Mouse (Mus musculus) skeletal muscle tissue, adult 2 months (tissue): Measurements from ENCODE around the gene Gm43191.
"Not testable (repeated sequence)": the region's sequence is repeated elsewhere in the genome, so short reads cannot be mapped to it uniquely, and the experiment has no call there.

ENCODE experiments used
- DNase-seq: peaks from one replicate; pipeline ENCODE4 v3.0.0-alpha.2; 2012; ENCODE audit warnings: low read depth, low spot score

The Gm43191 gene

GRCm38 (mm10) chr3:116681160-116681559 lies at the start of gene Gm43191:
Gene Gm43191 (minus strand): TSS chr3:116681260.
- no peak for DNase-seq

- no peak for DNase-seq
These were observed 48.6 kb upstream of the Gm43191 start for GRCm38 (mm10) chr3:116729483-116730174.

GRCm38 (mm10) chr3:116726807-116727206 lies 45.7 kb upstream of the Gm43191 start:
- DNase-seq: no peak

- DNase-seq: no peak
These were observed 42.7 kb upstream of the Gm43191 start for GRCm38 (mm10) chr3:116723496-116724481.

- no peak for DNase-seq
These were observed 41.9 kb upstream of the Gm43191 start for GRCm38 (mm10) chr3:116722980-116723379.

GRCm38 (mm10) chr3:116718951-116719350 lies 37.9 kb upstream of the Gm43191 start:
- no peak for DNase-seq

GRCm38 (mm10) chr3:116713031-116713430 lies 32.0 kb upstream of the Gm43191 start:
- DNase-seq: no peak

- DNase-seq: no peak
These were observed 31.4 kb upstream of the Gm43191 start, which contains the start of gene Slc35a3 for GRCm38 (mm10) chr3:116712436-116712881. Gene Slc35a3 (minus strand): TSS chr3:116712831.

GRCm38 (mm10) chr3:116711624-116712435 lies 30.8 kb upstream of the Gm43191 start:
- DNase-seq: peak; percentile 36

- no peak for DNase-seq
These were observed 29.9 kb upstream of the Gm43191 start for GRCm38 (mm10) chr3:116710941-116711340.

- no peak for DNase-seq
These were observed 24.7 kb upstream of the Gm43191 start for GRCm38 (mm10) chr3:116705637-116706204.

GRCm38 (mm10) chr3:116703835-116704234 lies 22.8 kb upstream of the Gm43191 start:
- DNase-seq: no peak

- DNase-seq: no peak
These were observed 21.7 kb upstream of the Gm43191 start for GRCm38 (mm10) chr3:116702647-116703272.

GRCm38 (mm10) chr3:116701601-116702000 lies 20.5 kb upstream of the Gm43191 start:
- no peak for DNase-seq

GRCm38 (mm10) chr3:116698786-116699185 lies 17.7 kb upstream of the Gm43191 start:
- peak; percentile 18 for DNase-seq

GRCm38 (mm10) chr3:116695666-116695985 lies 14.6 kb upstream of the Gm43191 start:
- DNase-seq: no peak

- no peak for DNase-seq
These were observed 14.1 kb upstream of the Gm43191 start for GRCm38 (mm10) chr3:116694955-116695665.

- DNase-seq: no peak
These were observed 13.3 kb upstream of the Gm43191 start for GRCm38 (mm10) chr3:116694312-116694711.

- not testable (repeated sequence) for DNase-seq
These were observed 16.8 kb downstream of the Gm43191 start for GRCm38 (mm10) chr3:116664281-116664680.

GRCm38 (mm10) chr3:116662463-116662863 lies 18.6 kb downstream of the Gm43191 start, which contains the start of gene Mfsd14a:
Gene Mfsd14a (minus strand): TSS chr3:116662677.
- DNase-seq: peak; percentile 93
